Mouse (Mus musculus): Measurements from ENCODE around the gene Tgfb1.

Gene Tgfb1

GRCm38 (mm10) chr7:25746844-25747243 lies 60.0 kb downstream of the Tgfb1 start:
- no peak for DNase-seq

- no peak for DNase-seq
These were observed 66.3 kb downstream of the Tgfb1 start for GRCm38 (mm10) chr7:25753076-25753475.

DNA sequence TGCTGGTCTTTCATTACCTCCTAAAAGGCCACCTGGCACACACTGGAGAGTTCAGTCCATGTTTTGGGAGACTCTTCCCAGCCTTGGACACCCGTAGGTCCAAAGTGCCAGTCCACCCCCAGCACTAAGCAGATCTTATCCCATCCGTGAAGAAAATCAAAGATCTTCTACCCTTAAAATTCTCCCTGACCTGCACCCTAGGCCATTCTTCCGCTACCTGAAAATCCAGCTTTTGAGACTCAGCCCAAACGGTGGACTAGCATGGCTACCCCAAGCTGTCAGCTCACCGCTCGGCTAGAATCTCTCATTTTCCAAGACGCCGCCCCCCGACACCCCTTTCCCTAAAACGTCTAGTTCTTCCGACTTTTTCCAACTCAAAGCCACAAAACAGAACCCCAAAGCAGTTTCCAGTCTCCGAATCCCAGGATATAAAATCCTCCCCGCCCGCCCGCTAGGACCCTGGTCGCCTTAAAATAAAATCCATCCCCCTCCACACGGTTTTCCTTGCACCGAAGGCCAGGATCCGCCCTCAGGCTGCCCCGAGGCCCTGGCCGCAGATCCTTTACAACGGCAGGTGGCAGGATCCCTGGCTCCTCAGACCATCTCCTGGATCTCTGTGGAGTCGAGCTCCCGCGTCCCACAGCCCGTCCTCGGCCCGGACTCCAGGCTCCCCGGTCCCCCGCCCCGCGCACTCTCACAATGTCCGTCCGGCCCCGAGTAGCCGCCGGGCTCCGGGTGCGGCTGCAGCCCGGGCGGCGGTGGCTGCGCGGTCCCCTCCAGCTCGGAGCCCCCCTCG lies 67.0 kb downstream of the Tgfb1 start:
- no peak for DNase-seq

- no peak for DNase-seq
These were observed 67.6 kb downstream of the Tgfb1 start for GRCm38 (mm10) chr7:25754439-25754737.

All from thymus, postnatal 36 days (tissue).